Mouse (Mus musculus): ENCODE measurements around the gene Ube2i. TPM values are rescaled to one million over a fixed set of nuclear protein-coding genes. Genes with fewer than 3 reads are reported as not detected.
"Not testable (repeated sequence)": the region's sequence is repeated elsewhere in the genome, so short reads cannot be mapped to it uniquely, and the experiment has no call there.

Ube2i gene
- total RNA-seq, 2 experiments from 2014 or later: 225 to 230 TPM

DNA sequence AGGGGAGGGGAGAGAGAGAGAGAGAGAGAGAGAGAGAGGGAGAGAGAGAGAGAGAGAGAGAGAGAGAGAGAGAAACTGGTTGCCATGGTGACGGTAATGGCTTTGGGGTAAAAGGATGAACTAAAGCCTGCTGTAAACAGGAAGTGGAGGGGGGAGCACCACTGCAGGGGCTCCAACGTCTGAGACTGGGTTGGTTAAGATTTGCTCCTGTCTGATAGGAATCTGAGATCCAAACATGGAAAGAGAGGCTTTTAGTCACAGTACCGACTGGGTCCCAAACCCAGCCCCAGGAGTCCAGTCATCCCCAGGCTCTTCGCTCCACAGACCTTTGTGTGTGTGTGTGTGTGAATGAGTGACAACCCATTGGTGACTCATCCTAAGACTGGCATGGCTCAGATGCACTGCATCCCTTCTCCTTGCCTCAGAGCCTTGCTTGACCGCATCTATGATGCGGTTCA lies 16.6 kb downstream of the Ube2i start:
- intact Hi-C loops (cut with DNase I): no loop called here
- no peak for DNase-seq (ENCODE audit: extremely low spot score in 1 of 2, low spot score in 2 of 2)

DNA sequence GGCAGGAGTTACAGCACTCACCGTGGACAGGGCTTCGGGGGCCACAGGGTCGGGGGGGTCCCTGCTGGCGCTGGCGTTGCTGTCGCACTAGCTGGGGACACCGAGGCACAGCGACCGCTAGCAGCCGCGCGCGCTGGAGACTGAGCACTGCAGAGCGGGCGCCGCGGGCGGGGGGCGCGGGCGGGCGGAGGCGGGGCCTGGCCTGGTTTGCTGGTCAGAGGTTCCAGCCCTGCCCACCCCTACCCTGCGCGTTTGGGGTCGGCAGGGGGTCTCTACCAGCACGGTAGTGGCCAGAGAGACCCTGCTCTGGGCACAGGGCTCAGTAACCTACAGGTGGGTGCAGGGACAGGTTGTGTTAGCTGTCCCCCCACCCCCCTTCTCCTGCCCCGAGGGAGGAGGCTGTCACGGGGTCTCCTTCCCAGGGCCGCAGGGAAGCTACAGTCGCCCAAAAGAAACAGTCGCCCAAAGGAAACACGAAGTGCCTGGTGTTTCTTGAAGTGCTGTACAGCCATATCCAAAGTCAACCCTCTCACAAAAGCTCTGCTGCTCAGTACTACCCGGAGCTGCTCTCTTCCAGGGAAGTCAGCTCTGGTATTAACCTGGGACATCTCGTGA lies 18.2 kb downstream of the Ube2i start, which contains the start of gene Baiap3:
TSS of gene Baiap3 (minus strand) at position 225 of the 615 bp plus-strand sequence.
- peak in 1 of 2 experiments; percentile 69 for DNase-seq (ENCODE audit: extremely low spot score in 1 of 2, low spot score in 2 of 2)
- intact Hi-C loops (cut with DNase I): no loop called here

DNA sequence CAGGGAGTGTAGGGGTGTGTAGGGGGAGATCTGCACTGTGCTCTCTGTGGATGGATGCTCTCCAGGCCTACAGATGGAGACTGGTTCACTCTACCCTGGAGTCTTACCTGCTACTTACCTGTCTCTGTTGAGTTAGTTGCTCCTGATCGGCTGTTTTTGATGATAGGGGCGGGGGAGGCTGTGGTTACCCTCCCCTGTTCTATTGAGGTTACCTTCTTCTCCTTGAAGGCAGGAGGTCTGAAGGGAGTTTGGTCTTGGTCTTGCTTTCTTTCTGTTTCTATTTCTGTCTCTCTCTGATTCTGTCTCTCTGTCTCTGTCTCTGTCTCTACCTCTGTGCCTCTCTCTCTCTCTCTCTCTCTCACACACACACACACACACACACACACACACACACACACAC lies 19.3 kb downstream of the Ube2i start:
- intact Hi-C loops (cut with DNase I): no loop called here
- DNase-seq (ENCODE audit: extremely low spot score in 1 of 2, low spot score in 2 of 2): no peak

DNA sequence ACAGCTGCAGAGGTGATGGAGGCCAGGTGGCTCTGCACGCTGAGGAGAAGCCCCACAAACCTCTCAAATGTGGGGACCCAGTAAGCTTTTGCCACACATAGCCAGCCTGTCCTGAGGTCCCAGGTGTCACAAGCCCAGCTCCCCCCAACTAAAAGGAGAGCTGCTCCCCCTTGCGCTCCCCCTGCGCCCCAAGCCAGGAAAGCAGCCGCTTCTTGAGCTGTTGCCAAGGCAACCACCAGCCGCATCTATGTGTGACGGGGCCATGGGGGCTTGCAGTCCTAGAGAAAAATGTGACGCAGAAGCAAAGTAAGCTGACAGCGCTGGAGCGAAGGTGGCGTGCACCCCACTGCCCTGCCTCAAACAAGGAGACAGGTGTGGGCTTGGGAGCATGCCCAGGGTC lies 20.7 kb downstream of the Ube2i start:
- intact Hi-C loops (cut with DNase I): no loop called here
- DNase-seq (ENCODE audit: extremely low spot score in 1 of 2, low spot score in 2 of 2): no peak

DNA sequence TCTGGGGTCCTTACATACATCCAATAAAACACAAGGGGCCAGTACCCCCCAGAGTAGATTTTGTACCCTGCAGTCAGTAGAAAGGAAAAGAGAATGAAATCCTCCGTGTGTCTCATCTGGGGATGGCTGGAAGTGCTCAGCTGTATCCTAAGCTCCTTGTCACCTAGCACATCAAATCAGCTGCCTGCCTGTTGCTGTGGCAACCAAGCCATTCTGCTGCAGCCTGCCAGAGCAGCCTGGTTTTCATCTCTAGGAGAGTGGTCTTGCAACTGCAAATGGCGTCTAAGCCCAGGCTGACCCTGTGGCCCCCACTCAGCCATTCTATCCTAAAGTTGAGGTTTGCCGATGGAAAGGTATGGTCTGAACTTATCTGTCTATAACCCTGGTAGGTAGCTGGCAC lies 21.8 kb downstream of the Ube2i start:
- intact Hi-C loops (cut with DNase I): no loop called here
- DNase-seq (ENCODE audit: extremely low spot score in 1 of 2, low spot score in 2 of 2): no peak

DNA sequence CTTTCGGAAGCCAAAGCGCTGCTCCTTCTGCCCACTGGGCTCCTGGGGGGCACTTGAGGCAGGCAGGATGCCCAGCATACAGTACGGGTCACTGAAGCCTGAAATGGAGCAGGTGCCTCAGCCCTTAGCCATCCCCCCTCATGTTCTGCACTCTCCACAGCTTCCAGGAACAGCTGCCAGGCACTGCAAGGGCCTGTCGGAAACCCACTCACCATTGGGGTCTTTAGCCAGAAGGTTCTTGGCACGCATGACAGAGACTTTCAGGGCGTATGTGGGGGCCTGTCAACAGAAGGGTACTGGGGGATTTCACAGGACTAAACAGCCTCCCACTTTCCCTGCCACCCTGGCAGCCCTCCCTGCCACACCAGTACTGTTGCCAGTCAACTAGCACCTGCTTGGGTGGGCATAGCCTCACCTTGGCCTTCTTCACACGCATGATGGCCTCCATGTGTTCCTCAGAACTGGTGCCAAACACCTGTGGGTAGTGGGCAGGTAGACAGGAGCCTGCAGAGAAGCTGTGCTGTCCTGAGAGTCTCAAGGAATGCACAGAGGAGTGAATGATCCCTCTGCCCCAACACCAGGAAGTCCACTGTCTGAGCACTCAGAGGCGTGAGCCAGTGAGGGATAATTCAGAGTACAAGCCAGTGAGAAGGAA lies 24.1 kb downstream of the Ube2i start:
- DNase-seq (ENCODE audit: extremely low spot score in 1 of 2, low spot score in 2 of 2): no peak
- intact Hi-C loops (cut with DNase I): no loop called here

DNA sequence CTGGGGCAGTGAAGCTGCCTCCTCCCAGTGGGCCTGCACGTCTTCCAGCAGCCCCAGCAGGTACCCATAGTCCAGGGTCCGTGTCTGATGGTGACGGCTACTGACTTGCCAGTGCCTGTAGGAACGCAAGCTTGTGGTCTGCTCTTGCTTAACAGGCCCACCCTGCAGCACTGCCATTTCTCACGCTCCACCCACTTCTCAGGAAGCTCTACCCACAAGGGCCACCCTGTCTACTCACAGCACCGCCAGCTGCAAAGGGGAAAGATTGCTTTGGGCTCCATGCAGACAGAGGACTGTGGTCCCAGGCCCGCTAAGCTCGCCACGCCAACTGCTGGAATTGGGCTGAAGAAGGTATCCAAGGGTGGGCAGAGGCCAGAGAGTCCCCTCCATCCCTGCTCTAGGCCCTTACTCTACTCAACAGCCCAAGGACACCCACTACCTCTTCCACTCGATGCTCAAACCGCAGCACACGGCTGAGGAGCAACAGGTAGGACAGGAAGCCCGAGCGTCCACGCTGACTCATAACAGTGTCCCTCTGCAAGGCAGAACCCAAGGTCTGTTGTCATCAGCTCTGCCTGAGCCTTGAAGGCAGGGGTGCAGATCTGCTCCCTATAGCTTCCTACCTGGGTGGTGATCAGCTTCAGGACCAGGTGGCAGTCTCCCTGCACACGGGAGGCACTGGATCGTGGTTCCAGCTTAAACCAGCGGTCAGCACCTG lies 26.2 kb downstream of the Ube2i start:
- no peak for DNase-seq (ENCODE audit: extremely low spot score in 1 of 2, low spot score in 2 of 2)
- intact Hi-C loops (cut with DNase I): no loop called here

DNA sequence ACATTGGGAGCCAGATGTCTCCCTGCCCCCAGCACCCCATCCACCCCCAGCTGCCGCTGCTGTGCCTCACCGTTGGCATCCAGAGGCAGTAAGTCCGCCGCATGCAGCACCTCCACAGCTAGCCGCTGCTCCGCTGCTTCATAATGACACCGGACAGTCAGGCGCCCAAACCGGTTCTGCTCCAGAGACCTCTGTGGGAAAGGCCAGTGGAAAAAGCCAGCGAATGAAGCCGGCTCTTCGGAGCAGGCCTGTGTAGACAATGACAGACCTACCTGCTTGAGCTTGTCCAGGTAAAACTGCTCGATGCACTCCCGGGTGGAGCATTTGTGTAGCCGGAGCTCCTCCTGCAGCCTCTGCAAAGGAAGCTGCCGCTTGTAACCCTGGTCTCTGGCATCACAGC lies 30.2 kb downstream of the Ube2i start:
- no peak for DNase-seq (ENCODE audit: extremely low spot score in 1 of 2, low spot score in 2 of 2)
- intact Hi-C loops (cut with DNase I): no loop called here

DNA sequence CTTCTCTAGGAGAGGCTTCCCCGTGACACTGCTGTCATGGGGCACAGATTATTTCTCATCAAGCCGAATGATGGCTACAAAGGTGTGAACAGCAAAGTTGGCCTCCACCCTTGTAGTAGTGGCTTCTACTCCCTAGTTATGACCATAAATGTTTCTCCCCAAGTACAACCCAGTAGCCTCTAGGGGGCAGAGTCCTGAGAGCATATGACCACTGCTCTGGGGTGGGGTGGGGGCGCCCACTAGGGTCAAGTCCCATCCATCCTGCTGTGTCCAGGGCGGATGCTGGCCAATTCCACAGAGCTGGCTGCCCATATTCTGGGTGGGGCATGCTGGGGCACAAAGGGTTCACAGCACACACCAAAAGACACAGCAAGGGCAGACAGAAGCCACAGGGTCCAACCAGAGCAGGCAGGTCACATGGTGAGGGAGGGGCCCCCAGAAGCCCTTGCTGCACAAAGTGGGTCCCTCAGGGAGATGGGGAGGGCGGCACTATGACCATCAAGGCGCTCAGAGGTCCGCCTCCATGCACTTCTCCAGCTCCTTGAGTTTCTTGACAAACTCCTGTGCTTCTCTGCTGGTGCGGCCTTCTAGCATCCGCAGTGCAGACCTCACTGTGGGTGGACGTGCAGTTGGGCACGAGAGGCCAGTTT lies 31.2 kb downstream of the Ube2i start:
- no peak for DNase-seq (ENCODE audit: extremely low spot score in 1 of 2, low spot score in 2 of 2)
- intact Hi-C loops (cut with DNase I): no loop called here

DNA sequence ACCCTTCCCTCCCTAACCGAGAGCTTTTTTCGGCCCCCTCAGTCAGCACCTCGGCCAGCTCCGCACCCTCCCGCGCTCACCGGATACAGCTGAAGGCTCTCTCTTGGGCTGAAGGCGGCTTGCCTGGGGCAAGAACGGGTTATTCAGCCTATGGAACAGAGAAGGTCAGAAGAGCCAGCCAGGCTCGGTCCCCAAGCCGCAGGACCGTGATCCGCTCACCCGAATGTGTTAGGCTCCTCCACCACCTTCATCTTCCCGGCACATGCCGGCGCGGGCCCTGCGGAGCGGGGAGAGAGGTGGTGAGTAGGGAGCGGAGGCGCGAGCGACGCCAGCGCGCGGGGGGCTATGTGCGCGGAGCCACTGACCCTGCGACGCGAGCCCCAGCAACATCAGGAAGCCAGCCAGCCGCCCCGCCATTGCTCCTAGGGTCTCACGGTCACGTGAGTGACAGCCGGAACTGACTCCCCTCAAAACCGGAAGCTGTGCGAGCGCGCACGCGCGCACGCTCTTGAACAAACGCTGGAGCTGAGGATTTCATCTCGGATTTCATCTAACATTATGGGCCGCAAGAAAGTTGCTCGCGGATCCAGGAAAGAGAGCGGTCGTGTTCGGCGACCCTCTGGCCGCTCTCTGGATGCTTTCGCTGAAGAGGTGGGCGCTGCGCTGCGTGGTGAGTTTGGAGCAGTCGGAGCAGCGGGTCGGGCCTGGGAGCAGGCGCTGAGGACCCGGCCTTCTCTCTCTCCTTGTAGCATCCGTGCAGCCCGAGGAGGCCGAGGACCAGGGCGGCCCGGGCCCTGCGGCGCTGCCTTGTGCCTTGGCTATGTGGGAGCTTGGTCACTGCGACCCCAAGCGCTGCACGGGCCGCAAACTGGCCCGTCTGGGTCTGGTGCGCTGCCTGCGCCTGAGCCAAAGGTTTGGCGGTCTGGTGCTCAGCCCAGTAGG lies 34.5 kb downstream of the Ube2i start, which contains the start of the genes Gnptg and Tsr3:
TSS of gene Gnptg (minus strand) at position 430 of the 942 bp plus-strand sequence.
TSS of gene Tsr3 (plus strand) at position 476 of the 942 bp plus-strand sequence.
- intact Hi-C loops (cut with DNase I): no loop called here
- peak; percentile 69 to 92 for DNase-seq (ENCODE audit: extremely low spot score in 1 of 2, low spot score in 2 of 2)

DNA sequence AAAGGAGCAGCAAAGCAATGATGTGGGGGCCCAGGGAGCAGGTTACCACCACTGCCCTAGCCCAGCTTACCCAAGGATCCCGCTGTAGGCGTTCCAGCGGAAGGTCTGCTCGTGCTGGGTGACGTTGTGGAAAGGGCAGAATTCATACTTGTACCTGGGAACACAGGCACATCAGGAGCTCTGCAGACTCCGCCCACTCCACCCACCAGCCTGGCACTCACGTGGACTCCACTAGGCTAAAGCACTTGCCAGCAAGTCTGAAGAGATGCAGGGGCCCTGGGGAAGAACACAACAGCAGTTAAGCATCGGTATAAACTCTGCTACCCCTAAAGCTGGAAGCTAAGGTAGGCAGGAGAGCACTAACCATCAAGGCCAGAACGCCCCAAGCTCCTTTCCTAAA lies 38.8 kb downstream of the Ube2i start:
- DNase-seq (ENCODE audit: extremely low spot score in 1 of 2, low spot score in 2 of 2): no peak

DNA sequence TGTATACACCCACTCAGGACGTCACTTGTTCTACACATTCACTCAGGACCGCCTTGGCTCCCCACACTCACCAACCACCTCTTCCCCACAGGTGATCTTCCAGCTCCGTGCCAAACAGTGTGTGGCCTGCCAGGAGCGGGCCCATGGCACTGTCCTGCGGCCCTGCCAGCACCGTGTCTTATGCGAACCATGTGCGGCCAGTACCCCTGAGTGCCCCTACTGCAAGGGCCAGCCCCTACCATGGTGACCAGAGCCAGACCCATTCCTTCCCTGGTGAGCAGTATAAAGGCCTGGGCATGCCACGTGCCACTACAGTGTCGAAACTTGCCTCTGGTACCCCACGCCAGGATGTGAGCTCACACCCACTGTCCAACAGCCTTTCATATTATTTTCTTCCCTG lies 42.8 kb downstream of the Ube2i start:
- DNase-seq (ENCODE audit: extremely low spot score in 1 of 2, low spot score in 2 of 2); intact Hi-C loops (cut with DNase I): not testable (repeated sequence)

More for the DNA sequence above, 38.8 kb downstream of the Ube2i start:
- intact Hi-C loops (cut with DNase I): no loop called here

DNA sequence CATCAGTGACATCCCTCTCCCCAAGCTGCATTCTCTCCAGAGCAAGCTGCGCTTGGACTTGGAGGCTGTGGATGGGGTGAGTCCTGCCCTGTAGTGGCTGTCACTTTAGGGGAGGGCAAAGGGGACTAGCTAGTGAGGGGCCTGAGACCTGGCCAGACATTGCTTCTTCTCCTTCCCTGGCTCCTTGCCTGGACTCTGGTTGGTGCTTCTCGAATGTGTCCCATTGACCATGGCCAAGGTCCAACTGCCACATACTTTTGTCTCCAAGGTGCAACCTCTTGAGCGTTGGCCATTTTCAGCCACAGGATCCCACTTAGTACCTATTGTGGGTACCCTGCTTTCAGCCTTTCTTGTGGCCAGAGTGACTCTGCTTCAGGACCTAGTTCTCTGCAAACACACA lies 43.7 kb downstream of the Ube2i start:
- DNase-seq (ENCODE audit: extremely low spot score in 1 of 2, low spot score in 2 of 2): no peak
- intact Hi-C loops (cut with DNase I): no loop called here

DNA sequence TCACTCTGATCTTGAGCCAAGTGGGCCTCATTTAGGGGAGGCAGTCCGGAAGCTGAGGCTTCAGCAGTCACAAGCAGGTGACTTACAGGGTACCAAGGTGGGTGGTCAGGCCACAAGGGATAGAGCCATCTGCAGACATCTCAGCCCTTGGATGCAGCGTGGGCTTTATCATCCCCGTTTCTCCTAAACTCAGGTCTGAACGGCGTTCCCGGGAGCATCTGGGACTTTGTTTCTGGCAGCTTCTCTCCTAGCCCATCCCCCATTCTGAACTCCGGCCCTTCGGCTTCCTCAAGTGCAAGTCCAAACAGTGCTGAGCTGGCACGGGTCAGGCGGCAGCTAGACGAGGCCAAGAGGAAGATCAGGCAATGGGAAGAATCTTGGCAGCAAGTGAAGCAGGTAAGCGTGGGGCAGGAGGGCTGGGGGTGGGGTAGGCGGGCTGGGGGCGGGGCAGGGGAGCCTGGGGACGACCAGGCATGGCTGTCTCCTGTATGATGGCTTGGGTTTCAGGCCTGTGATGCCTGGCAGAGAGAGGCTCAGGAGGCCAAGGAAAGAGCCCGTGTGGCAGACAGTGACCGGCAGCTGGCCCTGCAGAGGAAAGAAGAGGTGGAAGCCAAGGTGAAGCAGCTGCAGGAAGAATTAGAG lies 44.3 kb downstream of the Ube2i start:
- DNase-seq (ENCODE audit: extremely low spot score in 1 of 2, low spot score in 2 of 2); intact Hi-C loops (cut with DNase I): not testable (repeated sequence)

DNA sequence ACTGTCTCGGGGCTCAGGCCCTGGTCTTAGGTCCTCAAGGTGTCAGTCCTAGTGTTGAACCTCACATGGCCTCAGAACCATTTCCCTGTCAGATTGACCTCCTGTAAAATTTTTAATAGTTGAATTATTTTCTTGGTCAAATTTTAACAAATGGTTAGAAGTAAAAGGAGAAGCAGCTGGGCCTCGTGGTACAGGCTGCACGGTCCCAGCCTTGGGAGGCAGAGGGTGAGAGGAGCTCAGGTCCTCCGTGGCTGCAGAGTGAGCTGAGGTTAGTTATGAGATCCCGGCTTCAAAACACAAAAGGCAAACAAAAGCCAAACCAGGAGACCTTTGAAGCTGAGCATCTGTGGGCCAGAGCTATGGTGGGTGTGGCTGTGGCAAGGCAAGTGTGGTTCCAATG lies 46.4 kb downstream of the Ube2i start:
- intact Hi-C loops (cut with DNase I): no loop called here
- DNase-seq (ENCODE audit: extremely low spot score in 1 of 2, low spot score in 2 of 2): no peak

DNA sequence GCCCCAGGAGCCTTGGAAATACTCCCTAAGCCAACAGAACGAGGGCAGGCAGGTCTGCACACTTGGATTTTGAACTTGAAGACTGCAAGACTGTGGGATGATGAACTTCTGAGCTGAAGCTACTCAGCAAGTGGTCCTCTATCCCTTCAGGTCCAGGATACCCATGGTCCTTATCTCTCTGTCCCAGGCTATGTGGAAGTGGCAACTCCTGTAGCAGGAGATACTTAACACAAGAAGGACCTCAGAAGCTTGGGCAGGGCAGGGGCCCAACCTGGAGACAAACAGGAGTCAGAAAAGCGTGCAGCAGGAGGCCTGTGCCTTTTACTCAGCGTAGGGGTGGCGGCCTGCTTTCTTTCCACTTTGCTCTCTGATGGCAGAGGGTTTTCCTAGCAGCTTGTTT lies 48.8 kb downstream of the Ube2i start:
- intact Hi-C loops (cut with DNase I): no loop called here
- DNase-seq (ENCODE audit: extremely low spot score in 1 of 2, low spot score in 2 of 2): no peak

DNA sequence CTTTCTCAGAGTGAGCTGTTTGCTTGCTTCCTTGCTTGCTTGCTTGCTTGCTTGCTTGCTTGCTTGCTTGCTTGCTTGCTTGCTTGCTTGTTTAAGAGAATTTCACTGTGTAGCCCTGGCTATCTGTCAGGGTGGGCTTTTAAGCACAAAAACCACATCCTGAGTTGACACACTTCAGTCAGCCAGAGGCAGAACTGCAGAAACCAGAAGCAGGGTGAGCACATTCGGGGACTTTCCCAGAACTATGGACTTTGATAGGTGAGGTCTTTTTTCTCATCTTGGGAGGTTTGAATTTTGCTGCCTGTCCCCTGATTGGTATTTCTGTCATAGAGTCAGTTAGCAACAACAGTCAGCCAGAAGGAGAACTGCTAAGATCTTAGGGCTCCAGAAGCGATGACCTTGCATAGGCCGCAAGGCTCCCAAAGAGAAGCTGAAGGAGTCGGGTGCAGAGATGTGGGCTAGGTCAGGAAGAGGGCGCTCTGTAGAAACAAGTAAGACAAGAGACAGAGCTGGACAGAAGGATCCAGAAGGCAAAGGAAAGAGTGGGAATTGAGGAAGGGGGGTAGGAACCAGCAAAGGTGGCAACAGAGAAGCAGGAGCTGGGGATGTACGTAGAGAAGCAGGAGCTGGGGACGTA lies 49.7 kb downstream of the Ube2i start:
- no peak for DNase-seq (ENCODE audit: extremely low spot score in 1 of 2, low spot score in 2 of 2)
- intact Hi-C loops (cut with DNase I): no loop called here

Measured in left cerebral cortex, postnatal 10 days (tissue).